Mouse (Mus musculus) embryonic facial prominence, embryonic 11.5 days (tissue): Measurements from ENCODE around the gene Rab6b. TPM values are rescaled to one million over a fixed set of nuclear protein-coding genes. Genes with fewer than 3 reads are reported as not detected.

ENCODE experiments used
- ATAC-seq: fragments of 200-750 bp; cut with Nextera tagmentation; replicated peaks from 2 replicates; pipeline ENCODE4 v1.8.0; 2017; ENCODE audit warnings: low read depth; ENCODE audit not compliant: insufficient number of reproducible peaks, low FRiP score, low TSS enrichment
- DNase-seq: peaks from one replicate; pipeline ENCODE4 v3.0.0-alpha.2; 2015; ENCODE audit warnings: low spot score
- H3K27ac ChIP-seq: fragments of 300-500 bp; sonication (generic); replicated peaks from 2 replicates; pipeline ENCODE4 v1.5.1; 2014; ENCODE audit warnings: mild to moderate bottlenecking, low read depth, low read length, control low read depth
- H3K27me3 ChIP-seq: fragments of 300-500 bp; sonication (generic); 2 replicates; pipeline ENCODE4 v1.6.1; 2014; ENCODE audit warnings: mild to moderate bottlenecking, low read length, moderate library complexity, mixed read lengths; ENCODE audit not compliant: control insufficient read depth, insufficient read depth
- H3K36me3 ChIP-seq: fragments of 300-500 bp; sonication (generic); replicated peaks from 2 replicates; pipeline ENCODE4 v1.6.1; 2014; ENCODE audit warnings: low read depth, mild to moderate bottlenecking, low read length, moderate library complexity, mixed read lengths; ENCODE audit not compliant: control insufficient read depth, insufficient read depth
- H3K4me1 ChIP-seq: fragments of 300-500 bp; sonication (generic); 2 replicates; pipeline ENCODE4 v1.6.1; 2014; ENCODE audit warnings: low read length, mixed read lengths; ENCODE audit not compliant: control insufficient read depth, insufficient read depth
- H3K4me2 ChIP-seq: fragments of 300-500 bp; sonication (generic); 2 replicates; pipeline ENCODE4 v1.6.1; 2014; ENCODE audit warnings: low read depth, mild to moderate bottlenecking, control low read depth, low read length, moderate library complexity
- H3K4me3 ChIP-seq: fragments of 300-500 bp; sonication (generic); 2 replicates; pipeline ENCODE4 v1.5.1; 2014; ENCODE audit warnings: low read depth, low read length, control low read depth
- H3K9ac ChIP-seq: fragments of 300-500 bp; sonication (generic); replicated peaks from 2 replicates; pipeline ENCODE4 v1.6.1; 2014; ENCODE audit warnings: mild to moderate bottlenecking, control low read depth, low read length
- H3K9me3 ChIP-seq: fragments of 300-500 bp; sonication (generic); replicated peaks from 2 replicates; pipeline ENCODE4 v1.6.1; 2016; ENCODE audit warnings: mild to moderate bottlenecking, low read length, inconsistent platforms, mixed read lengths; ENCODE audit not compliant: control insufficient read depth
- WGBS: fragments of 180-500 bp; shearing (Covaris S2); extraction: QIAGEN DNeasy Blood & Tissue Kit; methylation state at CpG from one replicate; pipeline ENCODE4 v1.1.7; 2014; 5-methylcytosine and 5-hydroxymethylcytosine counted together
- polyA plus RNA-seq: library from polyadenylated mRNA; unstranded; fragments of >200 nt; fragmentation: Nextera tagmentation; extraction: Ambion mirVana; gene quantifications from 2 replicates; pipeline ENCODE4 v1.2.1, GENCODE M21; 2014

Rab6b gene
- polyA plus RNA-seq, 1 experiment from 2014 or later: 6.0 TPM

DNA sequence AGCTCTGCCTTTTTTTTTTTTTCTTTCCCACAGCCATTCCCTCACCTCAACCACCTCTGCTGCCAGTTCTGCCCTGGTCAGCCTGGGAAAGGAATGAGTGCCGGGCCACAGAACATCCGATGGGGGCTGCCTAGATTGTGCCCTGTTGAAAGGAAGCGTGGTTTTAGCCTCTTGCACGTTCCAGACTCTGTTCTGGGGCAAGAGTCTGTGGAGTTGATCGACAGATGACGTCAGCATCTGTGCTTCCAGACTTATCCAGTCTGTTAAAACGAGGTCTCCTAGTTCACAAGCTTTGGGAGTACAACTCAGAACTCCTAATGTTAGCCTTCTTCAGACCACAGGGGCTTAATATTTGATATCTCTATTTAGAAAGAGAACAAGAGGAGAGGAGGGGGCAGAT lies 122.5 kb downstream of the Rab6b start:
- 75% methylated on average over 7 of the region's 7 CpGs for WGBS
- H3K36me3 ChIP-seq: no peaks in the 10 kb centered on the region
- DNase-seq: no peak
- no peak overlapping the region for H3K4me2 ChIP-seq
- no peaks in the 10 kb centered on the region for H3K27me3 ChIP-seq
- H3K9ac ChIP-seq: no peak overlapping the region
- no peak overlapping the region for H3K4me3 ChIP-seq
- no peaks in the 10 kb centered on the region for H3K9me3 ChIP-seq
- no peaks in the 10 kb centered on the region; the same call in 1 of the 2 replicates for H3K4me1 ChIP-seq
- no peak for ATAC-seq
- H3K27ac ChIP-seq: no peak overlapping the region

DNA sequence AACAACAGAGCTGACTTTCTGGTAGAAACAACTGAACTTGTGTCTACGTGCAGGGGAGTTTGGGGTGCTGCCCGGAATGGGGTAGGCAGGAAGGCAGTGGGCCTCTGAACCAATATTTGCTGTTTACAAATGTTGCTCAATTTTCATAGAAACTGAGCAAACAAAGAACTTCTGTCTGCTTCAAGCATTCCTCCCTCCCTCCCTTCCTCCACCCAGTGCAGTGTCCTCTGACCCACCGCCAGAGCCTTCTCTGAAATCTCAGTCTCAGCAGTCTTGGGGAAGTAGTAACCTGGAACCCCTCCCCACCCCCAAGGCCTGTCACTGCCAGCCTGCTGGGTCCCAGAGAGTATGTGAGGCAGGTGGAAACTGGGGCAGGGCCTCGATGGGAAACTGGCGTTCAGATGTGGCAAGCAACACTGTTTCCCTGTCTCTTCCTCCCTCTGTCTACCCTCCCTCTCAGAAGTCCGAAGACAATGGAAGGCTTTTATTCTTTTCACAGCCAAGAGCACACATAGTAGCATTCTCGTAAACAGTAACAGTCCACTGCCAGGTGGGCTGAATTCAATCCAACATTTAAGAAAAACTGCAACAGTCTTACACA lies 123.1 kb downstream of the Rab6b start:
- Histone ChIP-seq H3K9ac (no peak overlapping the region), H3K4me1 (no peaks in the 10 kb centered on the region; the same call in 1 of the 2 replicates), H3K27ac (no peak overlapping the region), H3K4me3 (no peak overlapping the region), H3K4me2 (no peak overlapping the region), H3K9me3 (no peaks in the 10 kb centered on the region), H3K36me3 (no peaks in the 10 kb centered on the region), H3K27me3 (no peaks in the 10 kb centered on the region)
- WGBS: 49% methylated on average over 7 of the region's 7 CpGs
- no peak for ATAC-seq
- no peak for DNase-seq

Other genes starting within 250 kb of the Rab6b start
- gene Slco2a1, start 123.1 kb upstream of the Rab6b start, polyA plus RNA-seq: 1.8 and 2.1 TPM in 2 replicates
- gene Srprb, start 90.3 kb downstream of the Rab6b start, polyA plus RNA-seq: 57.9 and 61.8 TPM in 2 replicates
- gene Gm20425, start 118.5 kb downstream of the Rab6b start, polyA plus RNA-seq: not detected in 2 replicates
- gene Trf, start 118.7 kb downstream of the Rab6b start, polyA plus RNA-seq: 27.2 and 28.8 TPM in 2 replicates
- 1.2 and 1.6 TPM in 2 replicates for gene 1300017J02Rik, start 193.3 kb downstream of the Rab6b start, polyA plus RNA-seq
- gene Topbp1, start 193.4 kb downstream of the Rab6b start, polyA plus RNA-seq: 79.1 and 90.1 TPM in 2 replicates